Mouse (Mus musculus) brain, adult 2 months (tissue): ENCODE data around the gene Grb10.

Experiments used
- DNase-seq: peaks from one replicate; pipeline ENCODE4 v3.0.0; 2011; ENCODE audit warnings: low read depth, low spot score

Grb10 gene

DNA sequence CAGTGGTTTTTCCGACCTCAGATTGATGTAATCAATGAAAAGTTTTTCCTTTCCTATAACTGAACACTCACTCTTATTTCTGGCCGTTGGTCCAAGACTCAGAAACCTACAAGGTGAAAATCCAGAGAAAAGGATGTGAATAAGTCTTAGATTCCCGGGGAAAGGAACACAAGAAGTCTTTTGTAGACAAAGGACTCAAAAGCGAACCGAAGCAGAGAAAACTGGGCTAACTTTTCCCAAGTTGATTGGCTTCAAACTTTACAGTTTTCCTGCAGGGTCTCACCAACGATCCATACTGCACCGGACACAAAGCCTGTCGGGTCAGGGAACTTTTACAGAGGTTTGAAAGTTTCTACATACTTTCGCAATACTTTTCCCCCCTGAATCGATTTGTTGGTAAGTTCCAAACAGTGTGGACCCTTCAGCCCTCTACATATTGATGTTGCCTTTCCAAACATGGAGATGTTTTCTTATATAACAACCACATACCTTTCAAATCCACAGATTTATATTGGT, at the start of gene Grb10:
Grb10 (minus strand) TSS at position 214 of the 516 bp plus-strand sequence.
- DNase-seq: no peak

DNA sequence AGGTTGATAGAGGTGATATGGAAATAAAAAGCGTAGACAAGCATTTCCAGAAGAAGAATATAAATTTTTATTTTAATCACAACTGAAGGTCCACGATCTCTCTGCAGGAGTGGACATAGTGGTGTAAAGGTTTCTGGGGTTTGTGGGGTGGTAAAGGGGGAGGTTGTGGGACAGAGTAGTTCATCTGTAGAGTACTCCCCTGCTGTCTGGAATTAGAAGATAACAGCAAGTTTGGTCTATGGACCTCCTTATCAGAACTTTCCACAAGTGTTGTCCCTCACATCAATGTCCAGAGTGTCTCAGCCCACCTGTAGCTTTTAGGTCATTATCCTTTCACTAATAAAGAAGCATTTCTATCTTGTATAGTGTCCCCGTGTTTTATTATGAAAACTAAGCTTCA, 43.2 kb upstream of the Grb10 start:
- DNase-seq: no peak

- DNase-seq: no peak
Measured at GRCm38 (mm10) chr11:12079231-12079630, 40.7 kb upstream of the Grb10 start.

GRCm38 (mm10) chr11:12075449-12075848, 37.0 kb upstream of the Grb10 start:
- no peak for DNase-seq

GRCm38 (mm10) chr11:12073394-12074226, 35.1 kb upstream of the Grb10 start:
- DNase-seq: peak; percentile 18

- DNase-seq: peak; percentile 25
Measured at GRCm38 (mm10) chr11:12072322-12072721, 33.8 kb upstream of the Grb10 start.

GRCm38 (mm10) chr11:12059005-12059404, 20.5 kb upstream of the Grb10 start:
- no peak for DNase-seq

DNA sequence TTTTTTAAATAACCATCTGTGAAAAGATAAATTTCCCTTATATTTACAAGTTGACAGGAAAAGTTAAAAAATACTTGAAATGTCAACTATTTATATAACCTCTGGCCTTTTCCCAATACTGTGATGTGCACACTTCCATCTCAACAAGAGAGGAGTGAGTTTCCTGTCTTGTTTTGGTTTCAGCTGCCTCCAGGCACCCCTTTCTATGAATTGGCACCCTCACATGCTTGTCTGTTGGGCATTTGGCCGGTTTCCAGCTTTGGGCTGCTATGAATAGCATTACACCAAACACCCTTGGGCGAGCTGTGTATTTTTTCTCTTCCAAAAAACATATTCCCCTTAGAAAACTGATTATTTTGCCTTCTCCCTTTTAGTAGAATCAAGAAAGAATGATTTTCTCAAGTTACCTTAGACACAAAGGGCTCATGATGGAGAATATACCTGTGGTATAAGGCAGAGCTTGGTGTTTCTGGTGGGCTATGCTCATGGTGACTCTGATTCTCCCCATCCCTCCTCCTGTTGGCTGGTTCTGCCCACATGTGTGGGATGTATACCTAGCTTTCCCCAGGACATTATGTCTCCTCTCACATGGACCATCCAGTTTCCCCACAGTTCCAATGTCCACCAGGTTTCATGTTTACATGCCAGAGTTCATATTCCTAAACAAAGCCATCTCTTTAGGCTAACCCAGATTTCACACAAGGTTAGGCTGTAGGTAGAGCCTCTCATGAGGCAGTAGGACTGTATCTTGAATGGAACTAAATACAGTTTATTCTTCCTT, 10.3 kb upstream of the Grb10 start:
- peak; percentile 53 for DNase-seq

DNA sequence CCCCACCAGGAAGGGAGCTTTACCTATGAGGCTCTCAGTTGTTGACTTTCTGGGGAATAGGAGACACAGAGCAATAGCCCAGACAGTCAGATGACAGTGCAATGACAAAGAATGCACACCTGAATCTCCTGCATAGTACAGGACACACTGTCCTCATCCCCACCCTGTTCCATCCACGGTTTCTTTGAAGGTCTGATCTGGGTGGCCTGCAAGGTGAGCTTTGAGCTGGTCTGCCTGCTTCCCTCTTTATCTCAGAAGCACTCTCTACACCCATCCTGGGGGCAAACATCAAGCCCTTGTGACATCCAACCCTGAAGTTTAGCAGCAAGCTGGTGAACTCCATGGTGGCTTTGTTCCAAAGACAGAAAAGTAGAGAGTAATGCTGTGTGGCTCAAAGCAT, 9.7 kb upstream of the Grb10 start:
- DNase-seq: no peak

DNA sequence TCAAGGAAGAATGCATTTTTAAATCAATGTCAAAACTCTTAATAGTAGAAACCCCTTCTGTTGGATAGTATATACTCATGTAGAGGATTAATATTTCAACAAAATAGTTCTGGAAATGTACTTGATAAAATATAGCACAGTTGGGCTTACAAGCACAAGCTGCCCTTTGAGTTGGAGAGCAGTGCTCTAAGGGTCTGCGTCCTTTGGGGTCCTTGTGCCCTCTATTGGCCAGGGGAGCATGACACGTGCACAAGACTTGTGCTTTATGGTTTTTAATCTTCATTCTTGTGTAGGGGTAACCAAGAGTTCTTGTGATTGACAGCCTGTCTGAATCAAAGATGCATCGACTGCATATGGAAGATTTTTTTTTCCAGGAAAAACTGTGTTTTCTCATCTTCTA, 5.8 kb upstream of the Grb10 start:
- DNase-seq: no peak

DNA sequence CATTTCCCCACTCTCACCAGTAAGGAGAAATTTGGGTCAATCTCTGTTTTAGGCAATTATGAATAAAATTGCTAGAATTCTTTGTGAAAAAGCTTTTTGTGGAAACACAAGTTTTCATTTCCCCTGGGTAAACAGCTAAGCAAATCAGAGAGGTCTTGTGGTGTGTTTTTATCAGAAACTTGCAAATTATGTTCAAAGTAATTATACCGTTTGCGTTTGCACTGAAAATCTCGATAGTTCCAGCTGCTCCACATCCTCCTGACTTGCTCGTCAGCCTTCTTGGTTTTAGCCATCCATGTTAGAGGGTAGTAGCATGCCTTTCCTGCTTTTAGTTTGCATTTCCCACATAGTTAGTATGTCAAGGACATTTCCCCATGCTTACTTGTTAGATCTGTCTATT, 3.3 kb upstream of the Grb10 start:
- DNase-seq: no peak

DNA sequence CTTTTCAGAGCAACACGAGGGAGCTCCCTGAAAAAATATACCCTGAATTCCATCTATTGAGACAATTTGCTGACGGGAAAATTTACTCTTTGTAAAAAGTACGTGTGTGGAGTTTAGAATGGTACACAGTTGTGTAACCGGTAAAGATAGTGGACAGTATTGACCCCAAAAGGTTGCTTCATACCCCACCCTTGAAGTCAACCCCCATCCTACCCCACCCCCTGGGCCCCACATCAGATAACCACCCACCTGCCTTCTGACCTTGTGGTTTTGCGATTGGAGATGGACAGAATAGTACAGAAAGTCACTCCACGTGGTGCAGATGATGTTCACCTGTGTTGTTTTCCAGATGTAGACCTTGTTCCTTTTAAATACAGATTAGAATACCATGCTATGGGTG, 2.9 kb upstream of the Grb10 start:
- no peak for DNase-seq

- no peak for DNase-seq
Measured at GRCm38 (mm10) chr11:12040391-12040790, 1.9 kb upstream of the Grb10 start.

DNA sequence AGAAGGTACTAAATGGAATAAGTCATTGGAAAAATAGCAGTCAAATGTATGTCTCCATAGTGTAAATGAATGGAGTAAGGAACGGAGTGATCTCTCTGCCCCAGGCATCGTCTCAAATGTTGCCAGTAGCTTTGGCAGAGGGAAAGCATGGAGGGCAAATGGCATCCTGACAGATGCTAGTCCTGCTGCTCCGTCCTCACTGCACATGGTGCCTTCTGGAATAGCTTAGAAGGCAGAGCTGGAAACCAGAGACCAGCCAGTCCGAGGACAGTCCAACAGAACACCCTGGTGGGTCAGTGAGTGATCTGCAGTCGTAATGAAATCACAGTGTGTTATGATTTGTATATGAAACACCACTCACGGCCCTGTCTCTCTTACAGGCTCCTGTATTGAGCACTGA, 1.3 kb upstream of the Grb10 start:
- DNase-seq: no peak

DNA sequence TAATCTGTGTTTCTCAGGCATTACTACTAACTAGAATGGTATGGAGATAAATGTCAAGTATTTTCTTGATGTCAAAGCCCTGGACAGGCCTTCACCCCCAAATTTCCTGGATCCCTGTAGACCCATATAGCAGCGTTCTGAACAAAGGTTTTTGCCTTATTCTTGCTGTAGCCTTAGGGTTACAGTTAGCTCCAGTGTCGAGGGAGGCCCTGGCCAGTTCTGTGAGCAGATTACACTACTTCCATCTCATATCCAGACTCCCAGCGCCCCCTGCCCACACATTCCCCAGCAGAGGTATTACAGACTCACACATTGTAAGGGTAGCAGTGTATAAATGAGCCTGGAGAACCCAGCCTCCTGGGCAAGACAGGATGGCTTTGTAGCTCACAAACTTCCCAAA, 615 bp upstream of the Grb10 start:
- no peak for DNase-seq

DNA sequence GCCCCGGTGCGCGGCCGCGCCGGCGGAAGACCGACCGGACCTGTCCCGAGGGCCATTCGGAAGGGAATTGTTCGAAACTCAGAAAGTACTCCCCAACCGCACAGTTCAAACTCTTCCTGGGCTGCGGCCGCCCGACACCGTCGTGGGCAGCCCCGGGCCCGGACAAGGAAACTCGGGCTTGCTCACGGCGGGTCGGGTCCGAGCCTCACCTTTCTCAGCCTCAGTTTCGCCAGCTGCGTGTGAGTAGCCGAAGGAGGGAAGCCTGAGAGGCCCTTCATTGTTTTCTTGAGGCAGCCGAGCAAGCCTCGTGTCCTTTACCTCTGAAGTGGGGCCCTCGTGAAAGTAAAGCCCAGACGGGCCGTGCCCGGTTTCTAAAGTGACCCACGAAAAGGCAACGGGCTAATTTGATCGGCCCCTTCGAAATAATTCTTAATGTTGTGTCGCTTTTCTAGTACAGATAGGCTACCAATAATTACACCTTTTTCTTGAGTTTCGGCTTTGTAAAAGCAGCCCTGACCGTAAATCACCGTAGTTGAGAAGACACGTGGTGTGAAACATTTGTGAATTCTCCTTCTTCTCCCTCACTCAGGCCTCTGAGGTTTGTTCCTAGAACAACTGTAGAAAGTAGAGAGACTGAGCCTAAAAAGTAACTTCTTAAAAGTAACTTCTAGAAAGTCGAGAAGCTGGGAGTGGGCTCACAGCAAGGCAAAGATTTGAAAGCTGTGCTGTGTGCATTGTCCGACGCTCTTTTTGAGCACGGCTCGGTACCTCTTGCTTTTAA, 604 bp downstream of the Grb10 start:
- DNase-seq: no peak

DNA sequence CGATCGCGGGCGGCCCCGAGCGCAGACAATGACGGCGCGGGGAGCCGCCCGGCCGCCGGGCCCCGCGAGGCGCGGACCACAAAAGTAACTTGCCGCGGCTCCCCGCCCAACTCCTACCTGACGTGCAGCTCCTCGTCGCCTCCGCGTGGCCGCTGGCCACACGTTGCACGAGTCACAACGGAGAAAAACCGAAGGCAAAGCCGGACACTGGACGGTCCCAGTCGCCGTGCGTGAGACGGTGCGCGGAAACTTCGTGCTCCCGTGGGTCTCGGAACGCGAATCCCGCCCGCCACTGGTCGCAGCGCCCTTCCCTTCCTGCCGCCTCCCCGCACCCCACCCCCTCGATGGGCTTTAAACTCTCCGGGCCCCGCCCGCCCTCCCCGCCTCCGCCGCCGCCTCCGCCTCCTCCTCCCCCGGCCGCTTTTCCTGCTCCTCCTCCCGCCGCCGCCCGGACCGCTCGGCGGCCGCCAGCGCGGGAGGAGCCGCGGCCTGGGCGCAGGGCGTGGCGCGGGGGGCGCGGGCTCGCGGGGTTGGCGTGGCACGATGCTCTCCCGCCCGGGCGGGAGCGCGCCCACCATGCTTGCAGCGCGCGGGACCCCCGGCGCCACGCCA, 1.3 kb downstream of the Grb10 start:
- DNase-seq: no peak

GRCm38 (mm10) chr11:12035916-12036910, 2.3 kb downstream of the Grb10 start:
- no peak for DNase-seq

GRCm38 (mm10) chr11:12035324-12035723, 3.2 kb downstream of the Grb10 start:
- no peak for DNase-seq

DNA sequence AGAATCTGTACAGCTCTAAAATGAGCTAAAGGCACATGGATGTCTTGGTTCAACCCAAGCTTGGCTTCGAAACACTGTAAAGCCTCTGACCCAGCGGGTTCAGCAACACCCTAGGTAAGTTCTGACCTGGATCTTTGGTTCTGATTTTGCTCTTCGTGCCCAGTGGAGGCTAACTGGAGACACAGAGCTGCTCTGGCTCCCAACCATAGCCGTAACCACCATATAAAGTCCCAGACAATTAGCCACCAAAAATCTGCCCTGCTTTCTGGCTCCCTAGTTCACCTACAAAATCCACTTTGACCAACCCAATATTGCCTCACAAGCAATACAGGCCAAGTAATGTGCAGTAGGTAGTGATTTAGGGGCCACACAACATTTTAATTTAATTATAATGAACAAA, 3.7 kb downstream of the Grb10 start:
- DNase-seq: no peak
